In genomic region chr9:65283301-65283700, GRCm38 (mm10) we compare ENCODE assay signal across 9 mouse cellular contexts. TPM values are rescaled to one million over a fixed set of nuclear protein-coding genes. Genes with fewer than 3 reads are reported as not detected.
A peak's percentile ranks its signal among the peaks of the same experiment; 100 is the strongest.
DNase-seq lines count a peak whose midpoint lies in the region; ATAC-seq and TF ChIP-seq lines count a peak whose summit lies in the region.
"Had no signal": no experiment of that assay in that cellular context is flagged by ENCODE, and none has a peak within 500 bp of the region (broad histone marks: within the 10 kb centered on the region; RNA-seq: fewer than 3 reads in every experiment).

No protein-coding gene starts in this region.

- H3K4me1 ChIP-seq in liver, embryonic 14.5 days (replicated peaks; ENCODE audit: control insufficient read depth in 2 of 2, insufficient read depth in 2 of 2, low read length in 1 of 2) = no peaks in the 10 kb centered on the region
- H3K4me1 ChIP-seq in liver, embryonic 11.5 days (replicated peaks; ENCODE audit: control insufficient read depth, insufficient read depth, low read length) = no peaks in the 10 kb centered on the region
- no peaks in the 10 kb centered on the region for H3K4me1 ChIP-seq in hindbrain, embryonic 15.5 days (replicated peaks)
- H3K4me1 ChIP-seq: limb, embryonic 12.5 days had no signal

- no peak overlapping the region for H3K27ac ChIP-seq in liver, embryonic 14.5 days
- no peak overlapping the region for H3K27ac ChIP-seq in liver, embryonic 11.5 days (ENCODE audit: low read depth, low read length)
- H3K27ac ChIP-seq in hindbrain, embryonic 15.5 days (replicated peaks) = no peak overlapping the region
- H3K27ac ChIP-seq: limb, embryonic 12.5 days had no signal

- no peak overlapping the region for H3K4me3 ChIP-seq in liver, embryonic 14.5 days (ENCODE audit: insufficient read depth in 1 of 2, low read depth in 2 of 2, low read length in 2 of 2)
- no peak overlapping the region for H3K4me3 ChIP-seq in liver, embryonic 11.5 days (ENCODE audit: low read depth, low read length)
- no peak overlapping the region for H3K4me3 ChIP-seq in hindbrain, embryonic 15.5 days
- H3K4me3 ChIP-seq: limb, embryonic 12.5 days had no signal

- no peaks in the 10 kb centered on the region for H3K36me3 ChIP-seq in liver, embryonic 14.5 days (replicated peaks; ENCODE audit: control insufficient read depth, insufficient read depth, low read depth)
- no peaks in the 10 kb centered on the region for H3K36me3 ChIP-seq in liver, embryonic 11.5 days (ENCODE audit: control insufficient read depth, insufficient read depth, low read length)
- no peaks in the 10 kb centered on the region for H3K36me3 ChIP-seq in hindbrain, embryonic 15.5 days
- H3K36me3 ChIP-seq: limb, embryonic 12.5 days had no signal

- no peak for TF ChIP-seq POLR2A in brain, embryonic 14.5 days (IDR thresholded peaks at IDR 0.05; ENCODE audit: borderline replicate concordance, extremely low read depth, insufficient read depth, insufficient read length, poor library complexity, severe bottlenecking)

- H3K27me3 ChIP-seq in liver, embryonic 14.5 days (ENCODE audit: control insufficient read depth, insufficient read depth, low read length) = no peaks in the 10 kb centered on the region
- H3K27me3 ChIP-seq in liver, embryonic 11.5 days (replicated peaks; ENCODE audit: control insufficient read depth, insufficient read depth, low read length) = no peaks in the 10 kb centered on the region
- no peaks in the 10 kb centered on the region for H3K27me3 ChIP-seq in hindbrain, embryonic 15.5 days
- H3K27me3 ChIP-seq: limb, embryonic 12.5 days had no signal

- no peak overlapping the region for H3K9ac ChIP-seq in liver, embryonic 14.5 days (replicated peaks)
- H3K9ac ChIP-seq in liver, embryonic 11.5 days (ENCODE audit: low read depth, low read length) = no peak overlapping the region
- H3K9ac ChIP-seq in hindbrain, embryonic 15.5 days = no peak overlapping the region
- H3K9ac ChIP-seq: limb, embryonic 12.5 days had no signal

- ATAC-seq in liver, embryonic 14.5 days (ENCODE audit: insufficient read depth) = no peak
- ATAC-seq in liver, embryonic 11.5 days (replicated peaks; ENCODE audit: low FRiP score) = no peak
- 0 out of 2 replicates have a peak, but pooled peaks have one; percentile 56 for ATAC-seq in hindbrain, embryonic 15.5 days (ENCODE audit: low FRiP score, low read depth)
- ATAC-seq in inflammation-experienced regulatory T-cells, adult 6 months = no peak

- no peak for TF ChIP-seq EP300 in liver, embryonic 14.5 days (IDR thresholded peaks at IDR 0.05; ENCODE audit: low read depth)

- WGBS in liver, embryonic 14.5 days (ENCODE audit: insufficient replicate concordance) = 3% methylated on average over 3 of the region's 3 CpGs
- 5% methylated on average over 3 of the region's 3 CpGs for WGBS in liver, embryonic 11.5 days
- 4% methylated on average over 3 of the region's 3 CpGs for WGBS in hindbrain, embryonic 15.5 days

- no peak overlapping the region for H3K4me2 ChIP-seq in liver, embryonic 14.5 days (ENCODE audit: low read depth)
- H3K4me2 ChIP-seq in liver, embryonic 11.5 days = no peak overlapping the region
- H3K4me2 ChIP-seq in hindbrain, embryonic 15.5 days = no peak overlapping the region
- H3K4me2 ChIP-seq: limb, embryonic 12.5 days had no signal

- peak; percentile 69 to 80 for DNase-seq in cerebellum, postnatal 10 days
- no peak for DNase-seq in cerebellum, adult 11 months
- peak; percentile 22 to 39 (median 24) for DNase-seq in liver, embryonic 14.5 days (ENCODE audit: low read depth in 3 of 3, low spot score in 3 of 3)
- no peak for DNase-seq in liver, embryonic 11.5 days (ENCODE audit: low spot score)
- DNase-seq in brain, embryonic 14.5 days (ENCODE audit: low read depth) = peak; percentile 82
- peak; percentile 44 for DNase-seq in mesoderm, embryonic 11.5 days (ENCODE audit: low read depth, low spot score)

- TF ChIP-seq CTCF in liver, embryonic 14.5 days (IDR thresholded peaks at IDR 0.05; ENCODE audit: low read depth) = peak; percentile 52
- TF ChIP-seq CTCF in brain, embryonic 14.5 days (IDR thresholded peaks at IDR 0.05; ENCODE audit: borderline replicate concordance, extremely low read depth, insufficient read depth, insufficient read length) = peak; percentile 70; the same call in 1 of the 2 replicates

- no peaks in the 10 kb centered on the region for H3K9me3 ChIP-seq in liver, embryonic 14.5 days (ENCODE audit: control insufficient read depth, low read length)
- no peaks in the 10 kb centered on the region for H3K9me3 ChIP-seq in liver, embryonic 11.5 days (ENCODE audit: control insufficient read depth, low read length)
- no peaks in the 10 kb centered on the region for H3K9me3 ChIP-seq in hindbrain, embryonic 15.5 days
- H3K9me3 ChIP-seq: limb, embryonic 12.5 days had no signal

RNA-seq across cellular contexts. Expression of gene Clpx, which starts 10.8 kb away (rescaled TPM):
- polyA plus RNA-seq in liver, embryonic 14.5 days (2012; rRNA removed) = 5.6 and 10.3 TPM in 2 replicates
- 29.5 and 32.5 TPM in 2 replicates for polyA plus RNA-seq in liver, embryonic 14.5 days (2014; fragmentation: Nextera tagmentation; extraction: Ambion mirVana)
- polyA plus RNA-seq in liver, embryonic 11.5 days (2014; fragmentation: Nextera tagmentation; extraction: Ambion mirVana) = 49.3 and 54.5 TPM in 2 replicates
- 18.0 and 20.1 TPM in 2 replicates for polyA plus RNA-seq in brain, embryonic 14.5 days (2012; rRNA removed)
- polyA plus RNA-seq in hindbrain, embryonic 15.5 days (2015; fragmentation: Nextera tagmentation; extraction: Ambion mirVana) = 37.1 and 40.3 TPM in 2 replicates
- polyA plus RNA-seq in inflammation-experienced regulatory T-cells, adult 6 months (2017; shearing (Covaris generic)) = 10 to 100 TPM; 29.8 to 41.8 (median 37.4) TPM

RNA-seq across cellular contexts. Expression of gene Cilp, which starts 18.3 kb away (rescaled TPM):
- 0.01 TPM in 1 of 2 replicates, not detected in the other for polyA plus RNA-seq in liver, embryonic 14.5 days (2012; rRNA removed)
- not detected in 2 replicates for polyA plus RNA-seq in liver, embryonic 14.5 days (2014; fragmentation: Nextera tagmentation; extraction: Ambion mirVana)
- 0.07 and 0.12 TPM in 2 replicates for polyA plus RNA-seq in liver, embryonic 11.5 days (2014; fragmentation: Nextera tagmentation; extraction: Ambion mirVana)
- polyA plus RNA-seq in brain, embryonic 14.5 days (2012; rRNA removed) = 0.18 and 0.31 TPM in 2 replicates
- 0.20 and 0.48 TPM in 2 replicates for polyA plus RNA-seq in hindbrain, embryonic 15.5 days (2015; fragmentation: Nextera tagmentation; extraction: Ambion mirVana)
- not detected for polyA plus RNA-seq in inflammation-experienced regulatory T-cells, adult 6 months (2017; shearing (Covaris generic))

Comparison
In these comparisons a context has a peak if more than half of its experiments do, and no peak if none do; other contexts are left out.
1. DNase-seq: peak in cerebellum, postnatal 10 days (2 of 2), liver, embryonic 14.5 days (3 of 3), brain, embryonic 14.5 days (single experiment) and mesoderm, embryonic 11.5 days (single experiment); none in cerebellum, adult 11 months (single experiment) and liver, embryonic 11.5 days (single experiment).